In the genomic region with DNA sequence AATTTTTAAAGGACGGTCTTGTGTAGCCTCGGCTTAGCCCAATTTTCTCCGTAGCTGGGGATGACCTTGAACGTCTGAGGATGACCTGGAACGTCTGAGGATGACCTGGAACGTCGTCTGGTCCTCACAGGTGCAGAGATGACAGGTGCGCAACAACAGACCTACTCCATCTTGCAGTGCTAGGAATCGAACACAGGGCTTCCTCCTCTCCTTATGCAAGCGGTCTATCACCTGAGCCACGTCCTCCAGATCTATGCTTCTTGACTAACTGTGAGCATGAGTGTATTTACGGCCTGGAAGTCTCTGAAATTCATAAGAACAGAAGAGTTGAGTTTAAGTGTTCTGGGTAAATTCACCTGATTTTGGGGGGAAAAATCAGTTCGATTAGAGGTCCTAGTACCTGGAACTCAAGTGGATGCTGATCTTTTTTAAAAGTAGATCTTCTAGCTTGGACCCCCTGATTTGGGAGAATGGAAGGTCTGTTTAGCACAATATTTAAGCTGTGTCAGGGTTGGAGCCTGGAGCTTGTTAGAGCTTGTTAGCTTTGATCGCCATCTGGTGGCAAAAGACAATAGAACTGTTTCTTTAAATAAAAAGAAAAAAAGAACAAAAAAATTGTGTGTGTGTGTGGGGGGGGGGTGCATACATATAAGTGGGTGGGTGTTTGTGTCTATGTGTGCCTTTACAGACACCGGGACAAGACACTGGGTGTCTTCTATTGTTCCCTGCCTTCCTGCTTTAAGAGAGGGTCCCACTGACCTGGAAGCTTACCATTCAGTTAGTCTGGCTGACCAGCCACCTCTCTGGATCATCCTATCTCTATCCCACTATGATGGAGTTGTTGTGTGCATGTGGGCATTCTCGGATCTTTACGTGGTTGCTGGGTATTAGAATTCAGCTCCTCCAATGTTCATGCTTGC, we compare ENCODE assay signal across 9 mouse cellular contexts. TPM values are rescaled to one million over a fixed set of nuclear protein-coding genes. Genes with fewer than 3 reads are reported as not detected.
DNase-seq lines count a peak whose midpoint lies in the region; ATAC-seq and TF ChIP-seq lines count a peak whose summit lies in the region.
"Had no signal": no experiment of that assay in that cellular context is flagged by ENCODE, and none has a peak within 500 bp of the region (broad histone marks: within the 10 kb centered on the region; RNA-seq: fewer than 3 reads in every experiment).

No protein-coding gene starts in this region.

- no peak overlapping the region for H3K27ac ChIP-seq in left cerebral cortex, adult 2 months
- H3K27ac ChIP-seq in midbrain, embryonic 15.5 days: no peak overlapping the region
- H3K27ac ChIP-seq: liver, embryonic 15.5 days had no signal

- WGBS in midbrain, embryonic 15.5 days: 71% methylated on average over 17 of the region's 17 CpGs

- no peaks in the 10 kb centered on the region for H3K27me3 ChIP-seq in midbrain, embryonic 15.5 days (replicated peaks)
- H3K27me3 ChIP-seq: liver, embryonic 15.5 days had no signal

- peak; percentile 3 for DNase-seq in cerebellum, adult 9-10 months
- DNase-seq in cerebellum, postnatal 25 days: no peak
- no peak for DNase-seq in left cerebral cortex, adult 2 months (ENCODE audit: extremely low spot score in 1 of 2, low spot score in 2 of 2)
- DNase-seq in left cerebral cortex, adult 8-10 months (ENCODE audit: low spot score in 2 of 2): no peak
- DNase-seq in embryo, embryonic 10 days (ENCODE audit: low spot score): peak; percentile 84
- DNase-seq in yolk sac, embryonic 10.5 days (ENCODE audit: low spot score): no peak

- H3K9me3 ChIP-seq in midbrain, embryonic 15.5 days: no peaks in the 10 kb centered on the region
- H3K9me3 ChIP-seq: liver, embryonic 15.5 days had no signal

- H3K4me3 ChIP-seq in left cerebral cortex, adult 2 months: no peak overlapping the region
- H3K4me3 ChIP-seq in midbrain, embryonic 15.5 days: no peak overlapping the region
- H3K4me3 ChIP-seq: liver, embryonic 15.5 days had no signal

- H3K9ac ChIP-seq in midbrain, embryonic 15.5 days: no peak overlapping the region
- H3K9ac ChIP-seq: liver, embryonic 15.5 days had no signal

- peak; percentile 56 for TF ChIP-seq CTCF in left cerebral cortex, adult 2 months (IDR thresholded peaks at IDR 0.05)

- no peak overlapping the region for H3K4me2 ChIP-seq in midbrain, embryonic 15.5 days
- H3K4me2 ChIP-seq: liver, embryonic 15.5 days had no signal

- H3K4me1 ChIP-seq in midbrain, embryonic 15.5 days: 0 out of 2 replicates have a peak, but pooled peaks cover 3% of the 10 kb centered on the region
- H3K4me1 ChIP-seq: liver, embryonic 15.5 days had no signal

- intact Hi-C loops in left cerebral cortex, adult 2 months (cut with DNase I): loop anchor here (2.0 to 5.0 kb wide), 4 partner anchors 201 to 601 kb away; no protein-coding TSS in a partner anchor

- peak; percentile 84 for ATAC-seq in midbrain, embryonic 15.5 days (replicated peaks)
- no peak for ATAC-seq in megakaryocyte, adult 5-6 weeks (ENCODE audit: poor library complexity, severe bottlenecking)

- H3K36me3 ChIP-seq in midbrain, embryonic 15.5 days (replicated peaks): no peaks in the 10 kb centered on the region
- H3K36me3 ChIP-seq: liver, embryonic 15.5 days had no signal

RNA-seq across cellular contexts. Expression of a gene that starts 45.5 kb away (rescaled TPM):
- 1 to 10 TPM; 4.7 to 5.6 TPM for total RNA-seq in left cerebral cortex, adult 2 months (2021)
- 1 to 10 TPM; 2.5 to 5.4 (median 3.8) TPM for total RNA-seq in left cerebral cortex, adult 8-10 months (2022)
- 9.4 and 10.1 TPM in 2 replicates for polyA plus RNA-seq in midbrain, embryonic 15.5 days (2015; fragmentation: Nextera tagmentation; extraction: Ambion mirVana)
- total RNA-seq in megakaryocyte, adult 5-6 weeks (2015): not detected in 2 replicates
- not detected in 2 replicates for total RNA-seq in megakaryocyte, adult 5-6 weeks (2017)

Comparison
In these comparisons a context has a peak if more than half of its experiments do, and no peak if none do; other contexts are left out.
1. DNase-seq: peak in cerebellum, adult 9-10 months (single experiment) and embryo, embryonic 10 days (single experiment); none in cerebellum, postnatal 25 days (0 of 2), left cerebral cortex, adult 2 months (0 of 2), left cerebral cortex, adult 8-10 months (0 of 2) and yolk sac, embryonic 10.5 days (single experiment).